In the genomic region with DNA sequence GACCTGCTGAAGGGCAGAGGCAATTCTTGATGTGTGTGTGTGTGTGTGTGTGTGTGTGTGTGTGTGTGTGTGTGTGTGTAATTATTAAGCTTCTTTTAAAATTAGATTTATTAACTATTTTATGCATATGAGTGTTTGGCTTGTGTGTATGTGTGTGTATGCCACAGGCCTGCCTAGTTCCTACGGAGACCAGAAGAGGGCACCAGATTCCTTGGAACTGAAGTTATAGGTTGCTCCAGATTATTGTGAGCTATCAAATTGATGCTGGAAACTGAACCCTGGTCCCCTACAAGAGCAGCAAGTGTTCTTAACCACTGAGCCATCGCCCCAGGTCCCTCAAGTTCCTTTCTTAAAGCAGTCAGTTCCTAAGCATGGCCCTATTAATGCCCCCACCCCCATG, we compare ENCODE assay signal across 11 mouse cellular contexts.
A peak's percentile ranks its signal among the peaks of the same experiment; 100 is the strongest.
DNase-seq lines count a peak whose midpoint lies in the region; ATAC-seq and TF ChIP-seq lines count a peak whose summit lies in the region.
"Had no signal": no experiment of that assay in that cellular context is flagged by ENCODE, and none has a peak within 500 bp of the region (broad histone marks: within the 10 kb centered on the region; RNA-seq: fewer than 3 reads in every experiment).

No protein-coding gene starts in this region.

- no peaks in the 10 kb centered on the region for H3K9me3 ChIP-seq in heart, postnatal 0 days (replicated peaks; ENCODE audit: control insufficient read depth, low read length)
- H3K9me3 ChIP-seq in midbrain, postnatal 0 days (ENCODE audit: low read length): no peaks in the 10 kb centered on the region
- no peaks in the 10 kb centered on the region for H3K9me3 ChIP-seq in midbrain, embryonic 13.5 days
- H3K9me3 ChIP-seq in stomach, postnatal 0 days (ENCODE audit: control insufficient read depth, low read length): no peaks in the 10 kb centered on the region
- H3K9me3 ChIP-seq: midbrain, embryonic 15.5 days; neural tube, embryonic 13.5 days had no signal

- no peak overlapping the region for H3K4me2 ChIP-seq in heart, postnatal 0 days (ENCODE audit: low read depth, low read length)
- H3K4me2 ChIP-seq in midbrain, postnatal 0 days (ENCODE audit: low read depth, low read length, poor library complexity, severe bottlenecking): no peak overlapping the region
- no peak overlapping the region for H3K4me2 ChIP-seq in midbrain, embryonic 13.5 days (replicated peaks)
- no peak overlapping the region for H3K4me2 ChIP-seq in stomach, postnatal 0 days (replicated peaks; ENCODE audit: low read depth)
- H3K4me2 ChIP-seq: midbrain, embryonic 15.5 days; neural tube, embryonic 13.5 days had no signal

- ATAC-seq in heart, postnatal 0 days (ENCODE audit: insufficient read depth, low read depth): no peak
- ATAC-seq in midbrain, postnatal 0 days (ENCODE audit: low FRiP score): no peak
- no peak for ATAC-seq in midbrain, embryonic 13.5 days
- ATAC-seq in stomach, postnatal 0 days (ENCODE audit: low FRiP score, low TSS enrichment): no peak
- ATAC-seq: inflammation-experienced regulatory T-cells, adult 6 months; midbrain, embryonic 15.5 days had no signal

- H3K9ac ChIP-seq in heart, postnatal 0 days (replicated peaks; ENCODE audit: low read depth, low read length): no peak overlapping the region
- H3K9ac ChIP-seq in midbrain, postnatal 0 days (replicated peaks; ENCODE audit: low read length, poor library complexity, severe bottlenecking): no peak overlapping the region
- no peak overlapping the region for H3K9ac ChIP-seq in midbrain, embryonic 13.5 days (replicated peaks)
- H3K9ac ChIP-seq in stomach, postnatal 0 days (ENCODE audit: low read length): no peak overlapping the region
- H3K9ac ChIP-seq: midbrain, embryonic 15.5 days; neural tube, embryonic 13.5 days had no signal

- no peaks in the 10 kb centered on the region for H3K36me3 ChIP-seq in heart, postnatal 0 days (replicated peaks; ENCODE audit: control insufficient read depth, insufficient read depth, low read length)
- H3K36me3 ChIP-seq in midbrain, postnatal 0 days (ENCODE audit: insufficient read depth, low read length): no peaks in the 10 kb centered on the region
- H3K36me3 ChIP-seq in midbrain, embryonic 13.5 days: no peaks in the 10 kb centered on the region
- no peaks in the 10 kb centered on the region for H3K36me3 ChIP-seq in stomach, postnatal 0 days (ENCODE audit: control insufficient read depth, insufficient read depth, low read length)
- H3K36me3 ChIP-seq: midbrain, embryonic 15.5 days; neural tube, embryonic 13.5 days had no signal

- H3K27me3 ChIP-seq in heart, postnatal 0 days (ENCODE audit: control insufficient read depth, insufficient read depth, low read length): no peaks in the 10 kb centered on the region
- no peaks in the 10 kb centered on the region for H3K27me3 ChIP-seq in midbrain, postnatal 0 days (ENCODE audit: insufficient read depth, low read length)
- no peaks in the 10 kb centered on the region for H3K27me3 ChIP-seq in midbrain, embryonic 13.5 days
- no peaks in the 10 kb centered on the region for H3K27me3 ChIP-seq in stomach, postnatal 0 days (ENCODE audit: control insufficient read depth, insufficient read depth, low read length)
- H3K27me3 ChIP-seq: midbrain, embryonic 15.5 days; neural tube, embryonic 13.5 days had no signal

- TF ChIP-seq EP300 in heart, postnatal 0 days (IDR thresholded peaks at IDR 0.05; ENCODE audit: low read depth): no peak
- TF ChIP-seq EP300 in stomach, postnatal 0 days (optimal IDR thresholded peaks at IDR 0.05): no peak

- no peaks in the 10 kb centered on the region for H3K4me1 ChIP-seq in heart, postnatal 0 days (ENCODE audit: control insufficient read depth, insufficient read depth)
- H3K4me1 ChIP-seq in midbrain, postnatal 0 days (ENCODE audit: insufficient read depth, low read length): no peaks in the 10 kb centered on the region
- H3K4me1 ChIP-seq in midbrain, embryonic 13.5 days (replicated peaks): peaks cover 8% of the 10 kb centered on the region
- H3K4me1 ChIP-seq in stomach, postnatal 0 days (replicated peaks; ENCODE audit: control insufficient read depth, insufficient read depth): no peaks in the 10 kb centered on the region

- intact Hi-C loops in heart, postnatal 25 days (cut with DNase I): no loop called here

- WGBS in heart, postnatal 0 days: 92% methylated on average over 2 of the region's 2 CpGs
- WGBS in midbrain, postnatal 0 days: 95% methylated on average over 2 of the region's 2 CpGs
- 91% methylated on average over 2 of the region's 2 CpGs for WGBS in midbrain, embryonic 13.5 days
- 94% methylated on average over 2 of the region's 2 CpGs for WGBS in stomach, postnatal 0 days

- no peak for DNase-seq in heart, postnatal 0 days (ENCODE audit: low spot score)
- DNase-seq in heart, postnatal 25 days (ENCODE audit: low spot score): no peak
- DNase-seq in midbrain, postnatal 0 days (ENCODE audit: low spot score): no peak
- DNase-seq in NIH3T3 (ENCODE audit: low read depth): peak; percentile 6
- DNase-seq in stomach, postnatal 0 days (ENCODE audit: low spot score): no peak
- DNase-seq in heart, adult 11 months: no peak
- DNase-seq: left cerebral cortex, postnatal 4 days had no signal

- peak; percentile 34 for TF ChIP-seq CTCF in heart, postnatal 0 days (IDR thresholded peaks at IDR 0.05; ENCODE audit: low read depth)
- peak; percentile 44 for TF ChIP-seq CTCF in midbrain, postnatal 0 days (IDR thresholded peaks at IDR 0.05)
- peak; percentile 46 for TF ChIP-seq CTCF in stomach, postnatal 0 days (IDR thresholded peaks at IDR 0.05; ENCODE audit: low read depth)

- no peak overlapping the region for H3K4me3 ChIP-seq in heart, postnatal 0 days (ENCODE audit: low read depth, low read length)
- no peak overlapping the region for H3K4me3 ChIP-seq in midbrain, postnatal 0 days (ENCODE audit: low read depth, low read length)
- no peak overlapping the region for H3K4me3 ChIP-seq in midbrain, embryonic 13.5 days (replicated peaks)
- no peak overlapping the region for H3K4me3 ChIP-seq in stomach, postnatal 0 days (ENCODE audit: low read depth, low read length)
- H3K4me3 ChIP-seq: midbrain, embryonic 15.5 days; neural tube, embryonic 13.5 days had no signal

- H3K27ac ChIP-seq in heart, postnatal 0 days (ENCODE audit: low read depth): 0 out of 2 replicates have a peak overlapping the region, but pooled peaks have one; percentile 9
- no peak overlapping the region for H3K27ac ChIP-seq in midbrain, postnatal 0 days (ENCODE audit: low read depth, low read length)
- H3K27ac ChIP-seq in midbrain, embryonic 13.5 days: no peak overlapping the region
- H3K27ac ChIP-seq in stomach, postnatal 0 days (replicated peaks): no peak overlapping the region
- H3K27ac ChIP-seq: midbrain, embryonic 15.5 days; neural tube, embryonic 13.5 days had no signal
